ENCODE assay signal across 8 mouse cellular contexts in the genomic region with DNA sequence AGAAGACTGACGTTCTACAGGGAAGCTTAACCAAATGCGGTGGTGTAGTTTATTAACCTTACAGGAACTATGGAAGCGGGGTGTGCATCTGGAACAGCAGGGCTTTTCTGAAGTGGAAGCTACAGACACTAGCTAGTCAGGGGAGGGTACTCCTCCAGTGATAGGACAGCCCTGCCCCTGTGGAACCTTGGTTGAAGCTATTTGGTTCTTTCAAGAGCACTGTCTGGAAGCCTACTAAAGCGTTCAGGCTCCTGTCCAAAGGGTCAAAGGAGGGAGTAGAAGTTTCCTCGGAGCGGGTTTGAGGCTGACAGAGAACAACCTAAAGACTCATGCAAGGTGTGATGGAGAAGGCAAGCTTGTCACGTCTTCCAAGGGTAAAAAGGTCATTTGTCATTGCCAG. TPM values are rescaled to one million over a fixed set of nuclear protein-coding genes. Genes with fewer than 3 reads are reported as not detected.
DNase-seq lines count a peak whose midpoint lies in the region; ATAC-seq and TF ChIP-seq lines count a peak whose summit lies in the region.

No protein-coding gene starts in this region.

- H3K4me2 ChIP-seq in forebrain, embryonic 12.5 days: peak overlapping the region; percentile 73
- peak overlapping the region; percentile 85 for H3K4me2 ChIP-seq in kidney, postnatal 0 days (ENCODE audit: low read length)
- peak overlapping the region; percentile 85 for H3K4me2 ChIP-seq in neural tube, embryonic 12.5 days (replicated peaks)

- H3K27ac ChIP-seq in kidney, adult 2 months (ENCODE audit: insufficient read depth, low read depth, low read length): peak overlapping the region; percentile 26; the same call in 1 of the 2 replicates
- no peak overlapping the region for H3K27ac ChIP-seq in forebrain, embryonic 12.5 days
- peak overlapping the region; percentile 10; the same call in 1 of the 2 replicates for H3K27ac ChIP-seq in kidney, postnatal 0 days
- H3K27ac ChIP-seq in neural tube, embryonic 12.5 days: no peak overlapping the region

- H3K9ac ChIP-seq in forebrain, embryonic 12.5 days: peak overlapping the region; percentile 53; the same call in 1 of the 2 replicates
- H3K9ac ChIP-seq in kidney, postnatal 0 days (ENCODE audit: low read depth, low read length): 0 out of 2 replicates have a peak overlapping the region, but pooled peaks have one; percentile 36
- H3K9ac ChIP-seq in neural tube, embryonic 12.5 days: no peak overlapping the region

- H3K4me1 ChIP-seq in kidney, adult 2 months (ENCODE audit: control insufficient read depth, insufficient read depth, low read length): peaks cover 57% of the 10 kb centered on the region
- peaks cover 42% of the 10 kb centered on the region for H3K4me1 ChIP-seq in forebrain, embryonic 12.5 days
- H3K4me1 ChIP-seq in kidney, postnatal 0 days (replicated peaks; ENCODE audit: insufficient read depth, low read length): peaks cover 39% of the 10 kb centered on the region
- H3K4me1 ChIP-seq in neural tube, embryonic 12.5 days: peaks cover 35% of the 10 kb centered on the region

- WGBS in kidney, adult 2 months: 24% methylated on average over 7 of the region's 7 CpGs
- 51% methylated on average over 7 of the region's 7 CpGs for WGBS in forebrain, embryonic 12.5 days
- 34% methylated on average over 7 of the region's 7 CpGs for WGBS in kidney, postnatal 0 days
- WGBS in neural tube, embryonic 12.5 days: 40% methylated on average over 7 of the region's 7 CpGs

- intact Hi-C loops in left cerebral cortex, postnatal 4 days (cut with DNase I): no loop called here

- H3K36me3 ChIP-seq in kidney, adult 2 months (ENCODE audit: control insufficient read depth, insufficient read depth, low read length): no peaks in the 10 kb centered on the region
- H3K36me3 ChIP-seq in forebrain, embryonic 12.5 days (replicated peaks): no peaks in the 10 kb centered on the region
- H3K36me3 ChIP-seq in kidney, postnatal 0 days (ENCODE audit: insufficient read depth, low read length): no peaks in the 10 kb centered on the region
- no peaks in the 10 kb centered on the region for H3K36me3 ChIP-seq in neural tube, embryonic 12.5 days

- TF ChIP-seq CTCF in kidney, adult 2 months (conservative IDR thresholded peaks at IDR 0.05; ENCODE audit: insufficient read depth, insufficient read length, low read depth, low read length): no peak
- no peak for TF ChIP-seq CTCF in kidney, postnatal 0 days (IDR thresholded peaks at IDR 0.05; ENCODE audit: low read depth)

- no peak overlapping the region for H3K4me3 ChIP-seq in kidney, adult 2 months (ENCODE audit: insufficient read depth, low read depth, low read length)
- peak overlapping the region; percentile 72 for H3K4me3 ChIP-seq in forebrain, embryonic 12.5 days (replicated peaks)
- H3K4me3 ChIP-seq in kidney, postnatal 0 days (replicated peaks; ENCODE audit: low read depth, low read length): no peak overlapping the region
- H3K4me3 ChIP-seq in neural tube, embryonic 12.5 days: peak overlapping the region; percentile 61; the same call in 1 of the 2 replicates

- H3K27me3 ChIP-seq in kidney, adult 2 months (replicated peaks; ENCODE audit: control insufficient read depth, insufficient read depth, low read length): no peaks in the 10 kb centered on the region
- peaks cover 18% of the 10 kb centered on the region for H3K27me3 ChIP-seq in forebrain, embryonic 12.5 days
- H3K27me3 ChIP-seq in kidney, postnatal 0 days (ENCODE audit: insufficient read depth, low read length): no peaks in the 10 kb centered on the region
- H3K27me3 ChIP-seq in neural tube, embryonic 12.5 days (replicated peaks): no peaks in the 10 kb centered on the region

- TF ChIP-seq POLR2A in kidney, adult 2 months (IDR thresholded peaks at IDR 0.05; ENCODE audit: low read depth, low read length): no peak

- DNase-seq in kidney, adult 2 months: no peak
- no peak for DNase-seq in kidney, postnatal 4 days
- DNase-seq in kidney, postnatal 0 days (ENCODE audit: low spot score): no peak
- no peak for DNase-seq in left cerebral cortex, postnatal 4 days
- DNase-seq in cerebellum, adult 9-10 months: no peak

- no peak for ATAC-seq in forebrain, embryonic 12.5 days (ENCODE audit: low FRiP score)
- no peak for ATAC-seq in kidney, postnatal 0 days (replicated peaks; ENCODE audit: low FRiP score, low read depth)
- no peak for ATAC-seq in neural tube, embryonic 12.5 days (ENCODE audit: low FRiP score, low read depth)
- ATAC-seq in activated CD4-positive, CD25-positive, alpha-beta regulatory T cell, adult 4 months: no peak

- H3K9me3 ChIP-seq in forebrain, embryonic 12.5 days: no peaks in the 10 kb centered on the region
- H3K9me3 ChIP-seq in kidney, postnatal 0 days (replicated peaks; ENCODE audit: low read length): no peaks in the 10 kb centered on the region
- H3K9me3 ChIP-seq in neural tube, embryonic 12.5 days: no peaks in the 10 kb centered on the region

RNA-seq across cellular contexts. Expression of a gene that starts 0.9 kb away (rescaled TPM):
- polyA plus RNA-seq in kidney, adult 2 months (2012; rRNA removed): 5.6 and 6.8 TPM in 2 replicates
- polyA plus RNA-seq in forebrain, embryonic 12.5 days (2016; fragmentation: Nextera tagmentation; extraction: Ambion mirVana): 3.7 and 3.9 TPM in 2 replicates
- polyA plus RNA-seq in kidney, postnatal 0 days (2015; fragmentation: Nextera tagmentation; extraction: Ambion mirVana): 2.3 and 2.7 TPM in 2 replicates
- polyA plus RNA-seq in neural tube, embryonic 12.5 days (2016; fragmentation: Nextera tagmentation; extraction: Ambion mirVana): 2.8 and 3.6 TPM in 2 replicates
- total RNA-seq in left cerebral cortex, postnatal 4 days (2021): 10 to 100 TPM in 1 of 2 experiments, 1 to 10 TPM in 1; 8.4 to 10.7 TPM
- polyA plus RNA-seq in activated CD4-positive, CD25-positive, alpha-beta regulatory T cell, adult 4 months (2017; shearing (Covaris generic)): under 1 TPM; 0.52 to 0.89 TPM

RNA-seq across cellular contexts. Expression of a gene that starts 34.4 kb away (rescaled TPM):
- polyA plus RNA-seq in kidney, adult 2 months (2012; rRNA removed): 9.8 and 11.2 TPM in 2 replicates
- polyA plus RNA-seq in forebrain, embryonic 12.5 days (2016; fragmentation: Nextera tagmentation; extraction: Ambion mirVana): 12.1 and 13.9 TPM in 2 replicates
- 6.3 and 6.5 TPM in 2 replicates for polyA plus RNA-seq in kidney, postnatal 0 days (2015; fragmentation: Nextera tagmentation; extraction: Ambion mirVana)
- polyA plus RNA-seq in neural tube, embryonic 12.5 days (2016; fragmentation: Nextera tagmentation; extraction: Ambion mirVana): 11.5 and 13.9 TPM in 2 replicates
- total RNA-seq in left cerebral cortex, postnatal 4 days (2021): 10 to 100 TPM; 15.4 to 16.1 TPM
- polyA plus RNA-seq in activated CD4-positive, CD25-positive, alpha-beta regulatory T cell, adult 4 months (2017; shearing (Covaris generic)): 1 to 10 TPM; 3.0 to 3.1 TPM

RNA-seq across cellular contexts. Expression of a gene that starts 46.2 kb away (rescaled TPM):
- polyA plus RNA-seq in kidney, adult 2 months (2012; rRNA removed): 64.1 and 66.7 TPM in 2 replicates
- 295 and 297 TPM in 2 replicates for polyA plus RNA-seq in forebrain, embryonic 12.5 days (2016; fragmentation: Nextera tagmentation; extraction: Ambion mirVana)
- 60.6 and 62.2 TPM in 2 replicates for polyA plus RNA-seq in kidney, postnatal 0 days (2015; fragmentation: Nextera tagmentation; extraction: Ambion mirVana)
- polyA plus RNA-seq in neural tube, embryonic 12.5 days (2016; fragmentation: Nextera tagmentation; extraction: Ambion mirVana): 360 and 364 TPM in 2 replicates
- total RNA-seq in left cerebral cortex, postnatal 4 days (2021): 10 to 100 TPM; 61.6 to 65.6 TPM
- polyA plus RNA-seq in activated CD4-positive, CD25-positive, alpha-beta regulatory T cell, adult 4 months (2017; shearing (Covaris generic)): 10 to 100 TPM; 14.6 to 17.3 TPM

Comparison
In these comparisons a context has a peak if more than half of its experiments do, and no peak if none do; other contexts are left out.
1. H3K27ac ChIP-seq: peak in kidney, adult 2 months (single experiment) and kidney, postnatal 0 days (single experiment); none in forebrain, embryonic 12.5 days (single experiment) and neural tube, embryonic 12.5 days (single experiment).
2. H3K4me3 ChIP-seq: peak in forebrain, embryonic 12.5 days (single experiment) and neural tube, embryonic 12.5 days (single experiment); none in kidney, adult 2 months (single experiment) and kidney, postnatal 0 days (single experiment).
3. Peak in every context shown above with its lines, with median percentiles within 50 percentile points of each other: H3K4me2 ChIP-seq.